Comparison of ENCODE assay signal across 31 mouse cellular contexts in genomic region chr2:66023419-66023818, GRCm38 (mm10).
DNase-seq lines count a peak whose midpoint lies in the region; ATAC-seq and TF ChIP-seq lines count a peak whose summit lies in the region.
"Had no signal": no experiment of that assay in that cellular context is flagged by ENCODE, and none has a peak within 500 bp of the region (broad histone marks: within the 10 kb centered on the region; RNA-seq: fewer than 3 reads in every experiment).

No protein-coding gene starts in this region.

- DNase-seq in frontal cortex, postnatal 25 days (ENCODE audit: low spot score in 2 of 2): no peak
- peak; percentile 59 for DNase-seq in right cerebral cortex, adult 18-20 months
- DNase-seq in right cerebral cortex, postnatal 25 days: no peak
- DNase-seq in R1 (ENCODE audit: low read depth, low spot score) (peak; percentile 37), MN1 (ENCODE audit: low spot score) (no peak)
- DNase-seq in midbrain, postnatal 0 days (ENCODE audit: low spot score): no peak
- DNase-seq: adrenal gland, postnatal 25 days; cerebellum, adult 2 months; cerebellum, postnatal 14 days; gastrocnemius, adult 2 months; gastrocnemius, postnatal 36 days; heart, adult 2 months; heart, postnatal 10 days; kidney, adult 11 months; kidney, postnatal 14 days; liver; lung, adult 2 months; lung, postnatal 10 days; retina, postnatal 1 day; thymus, postnatal 14 days had no signal

- TF ChIP-seq CTCF in midbrain, postnatal 0 days (IDR thresholded peaks at IDR 0.05): no peak

- no peak overlapping the region for H3K4me3 ChIP-seq in midbrain, postnatal 0 days (ENCODE audit: low read depth, low read length)
- H3K4me3 ChIP-seq: erythroblast, embryonic 14.5 days; forebrain, embryonic 12.5 days; gastrocnemius, adult 2 months; heart, adult 2 months; heart, embryonic 13.5 days; midbrain, embryonic 13.5 days; neural tube, embryonic 15.5 days had no signal

- H3K9ac ChIP-seq in midbrain, postnatal 0 days (replicated peaks; ENCODE audit: low read length, poor library complexity, severe bottlenecking): no peak overlapping the region
- H3K9ac ChIP-seq: forebrain, embryonic 12.5 days; heart, embryonic 13.5 days; hindbrain, embryonic 14.5 days; liver, embryonic 14.5 days; midbrain, embryonic 13.5 days; neural tube, embryonic 15.5 days had no signal

- no peak overlapping the region for H3K27ac ChIP-seq in midbrain, postnatal 0 days (ENCODE audit: low read depth, low read length)
- H3K27ac ChIP-seq: forebrain, embryonic 12.5 days; gastrocnemius, adult 2 months; heart, adult 2 months; heart, embryonic 13.5 days; hindbrain, embryonic 14.5 days; liver, embryonic 14.5 days; macrophage; midbrain, embryonic 13.5 days; neural tube, embryonic 15.5 days; stomach, postnatal 0 days had no signal

- H3K27me3 ChIP-seq in midbrain, postnatal 0 days (ENCODE audit: insufficient read depth, low read length): no peaks in the 10 kb centered on the region
- H3K27me3 ChIP-seq: forebrain, embryonic 12.5 days; heart, embryonic 13.5 days; midbrain, embryonic 13.5 days; neural tube, embryonic 15.5 days; Patski had no signal

- H3K4me1 ChIP-seq in midbrain, postnatal 0 days (ENCODE audit: insufficient read depth, low read length): no peaks in the 10 kb centered on the region
- H3K4me1 ChIP-seq: heart, embryonic 13.5 days; neural tube, embryonic 15.5 days had no signal

- H3K36me3 ChIP-seq in midbrain, postnatal 0 days (ENCODE audit: insufficient read depth, low read length): peaks cover 3% of the 10 kb centered on the region; the same call in 1 of the 2 replicates
- H3K36me3 ChIP-seq: heart, embryonic 13.5 days had no signal

- ATAC-seq in frontal cortex, adult (ENCODE audit: low TSS enrichment): peak; percentile 31; the same call in 1 of the 2 replicates
- no peak for ATAC-seq in midbrain, postnatal 0 days (ENCODE audit: low FRiP score)
- ATAC-seq: midbrain, embryonic 13.5 days; Patski had no signal

- H3K4me2 ChIP-seq in midbrain, postnatal 0 days (ENCODE audit: low read depth, low read length, poor library complexity, severe bottlenecking): no peak overlapping the region
- H3K4me2 ChIP-seq: forebrain, embryonic 12.5 days; heart, embryonic 13.5 days; hindbrain, embryonic 14.5 days; midbrain, embryonic 13.5 days; neural tube, embryonic 15.5 days had no signal

- no peaks in the 10 kb centered on the region for H3K9me3 ChIP-seq in midbrain, postnatal 0 days (ENCODE audit: low read length)
- H3K9me3 ChIP-seq: forebrain, embryonic 12.5 days; heart, embryonic 13.5 days; neural tube, embryonic 15.5 days had no signal

- WGBS in midbrain, postnatal 0 days: 92% methylated on average over 9 of the region's 9 CpGs

Comparison
In these comparisons a context has a peak if more than half of its experiments do, and no peak if none do; other contexts are left out.
1. DNase-seq: peak in right cerebral cortex, adult 18-20 months (single experiment) and R1 (single experiment); none in frontal cortex, postnatal 25 days (0 of 2), right cerebral cortex, postnatal 25 days (single experiment), midbrain, postnatal 0 days (single experiment) and MN1 (single experiment).